Mouse (Mus musculus): ENCODE data around the gene Arrdc2.
A peak's percentile ranks its signal among the peaks of the same experiment; 100 is the strongest.

The Arrdc2 gene

DNA sequence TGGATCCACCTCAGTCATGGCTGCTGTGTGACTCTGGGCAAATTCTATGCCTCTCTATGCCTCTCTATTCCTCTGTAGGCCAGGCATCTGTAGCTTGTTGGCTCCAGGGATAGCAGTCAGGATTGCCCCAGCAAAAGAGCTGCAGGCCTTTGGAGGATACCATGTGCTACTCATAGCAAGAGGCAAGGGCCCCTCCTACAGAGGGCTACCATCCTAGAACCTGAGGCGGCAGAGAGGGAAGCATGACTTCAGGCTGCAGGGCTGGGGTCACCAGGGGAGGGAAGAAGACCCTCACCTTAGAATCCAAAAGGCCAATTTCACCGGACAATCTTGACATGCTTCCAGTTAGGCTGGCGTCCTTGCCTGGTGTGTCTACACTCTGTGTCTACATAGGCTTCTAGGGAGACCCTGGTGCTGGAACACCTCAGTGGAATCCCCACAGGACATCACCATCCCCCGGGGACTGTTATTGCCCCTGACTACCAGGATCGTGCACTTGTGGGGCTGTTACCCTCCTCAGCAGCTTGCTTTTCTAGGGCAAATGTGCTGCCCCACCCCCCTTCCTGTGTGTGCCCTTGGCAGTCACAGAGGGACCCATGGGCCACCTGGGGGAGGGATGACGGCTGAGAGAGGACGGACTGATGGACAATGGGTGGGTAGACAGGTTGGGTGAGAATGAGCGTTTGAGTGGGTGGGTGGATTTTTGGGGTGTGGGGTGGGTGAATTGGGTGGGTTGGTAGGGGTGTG is 30.4 kb downstream of the Arrdc2 start:
- TF ChIP-seq GATA4 (IDR thresholded peaks at IDR 0.05; ENCODE audit: insufficient replicate concordance, low read length): no peak

DNA sequence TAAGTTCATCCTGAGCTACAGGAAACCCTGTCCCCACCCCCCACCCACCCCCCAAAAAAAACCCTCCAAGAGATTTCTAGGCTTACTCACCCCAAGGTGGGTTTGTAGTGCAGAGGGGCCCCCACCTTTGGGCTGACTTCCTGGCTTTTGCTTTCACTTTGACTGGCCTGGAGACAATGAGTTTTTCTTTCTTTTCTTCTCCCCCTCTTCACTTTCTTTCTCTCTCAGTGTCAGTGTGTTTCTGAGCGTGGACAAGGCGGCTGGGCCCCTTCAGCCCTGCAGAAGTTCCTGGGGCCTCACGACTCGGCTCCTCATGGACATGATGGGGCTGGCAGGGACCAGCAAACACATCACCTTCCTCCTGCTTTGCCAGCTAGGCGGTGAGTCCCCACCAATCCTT is 31.3 kb downstream of the Arrdc2 start, which contains the start of gene Il12rb1:
Gene Il12rb1, plus strand, starts transcription at position 211 of the 400 bp plus-strand sequence.
- no peak for TF ChIP-seq GATA4 (IDR thresholded peaks at IDR 0.05; ENCODE audit: insufficient replicate concordance, low read length)

DNA sequence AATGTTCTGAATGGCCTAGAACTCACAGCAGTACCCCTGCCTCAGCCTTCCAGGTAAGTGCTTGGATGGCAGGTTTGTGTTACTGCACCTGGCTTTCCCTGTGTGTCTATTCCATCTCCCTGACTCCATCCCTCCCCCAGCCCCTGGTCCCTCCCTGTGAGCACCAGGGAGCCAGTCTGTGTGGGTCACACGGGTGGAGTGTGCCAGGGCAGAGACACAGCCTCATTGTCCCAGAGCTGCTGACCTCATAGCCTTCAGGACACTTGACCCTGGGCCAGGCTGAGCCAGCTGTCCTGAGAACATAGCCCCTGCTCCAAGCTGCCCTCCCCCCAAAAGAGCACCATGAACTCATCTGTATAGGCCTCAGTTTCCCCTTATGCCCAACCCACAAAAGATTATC is 32.2 kb downstream of the Arrdc2 start:
- no peak for TF ChIP-seq GATA4 (IDR thresholded peaks at IDR 0.05; ENCODE audit: insufficient replicate concordance, low read length)

DNA sequence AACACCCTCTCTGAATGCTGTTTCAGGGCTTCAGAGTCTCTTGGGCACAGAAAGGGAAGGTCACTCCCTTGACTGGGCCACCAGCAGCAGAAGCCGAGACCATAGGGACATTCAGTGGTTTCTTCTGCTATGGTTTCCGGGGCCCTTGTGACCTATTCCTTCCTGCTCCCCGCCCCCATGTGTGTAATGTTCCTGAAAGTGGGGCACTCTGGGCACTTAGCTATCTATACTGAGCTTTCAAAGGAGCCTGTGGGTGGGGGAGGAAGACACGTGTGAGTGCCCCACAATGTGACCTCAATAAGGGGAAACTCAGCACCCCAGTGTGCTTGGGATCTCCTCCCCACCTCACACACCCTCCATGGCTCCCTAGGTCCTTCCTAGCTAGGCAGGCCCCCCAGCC is 33.0 kb downstream of the Arrdc2 start:
- TF ChIP-seq GATA4 (IDR thresholded peaks at IDR 0.05; ENCODE audit: insufficient replicate concordance, low read length): no peak

DNA sequence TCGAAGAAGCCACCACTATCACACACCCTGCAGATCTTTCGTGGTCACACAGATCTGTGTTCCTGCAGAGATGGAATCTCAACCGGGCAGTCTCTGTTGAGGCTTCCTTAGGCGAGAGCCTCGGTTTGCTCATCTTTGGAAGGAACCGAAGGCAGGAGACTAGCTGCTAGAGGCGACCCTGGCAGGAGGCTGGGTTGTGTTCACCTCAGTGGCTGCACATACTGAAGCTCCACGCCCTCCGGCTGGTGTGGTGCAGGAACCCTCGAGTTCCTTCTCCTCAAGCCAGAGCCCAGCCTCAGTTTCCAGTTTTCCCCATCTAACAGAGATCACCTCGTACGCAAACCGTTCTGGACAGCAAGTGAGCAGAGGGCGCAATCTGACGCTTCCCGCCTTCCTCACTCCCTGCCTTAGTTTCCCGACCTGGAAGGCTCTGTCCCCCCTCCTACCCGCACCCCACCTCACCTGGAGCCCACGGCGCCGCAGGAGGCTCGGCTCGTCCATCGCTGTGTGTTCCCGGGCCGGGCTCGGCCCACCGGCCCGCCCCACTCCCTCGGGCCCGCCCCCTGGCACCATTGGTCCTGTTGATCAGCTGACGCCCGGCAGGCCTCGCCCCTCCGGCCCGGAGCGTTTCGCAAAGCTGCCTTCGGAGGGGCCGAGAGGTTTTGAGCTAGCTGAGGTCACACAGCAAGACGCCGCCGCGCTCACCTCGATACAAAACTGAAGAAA is 34.9 kb downstream of the Arrdc2 start, which contains the start of gene Mast3:
Gene Mast3, minus strand, starts transcription at position 574 of the 726 bp plus-strand sequence.
- TF ChIP-seq GATA4 (IDR thresholded peaks at IDR 0.05; ENCODE audit: insufficient replicate concordance, low read length): no peak

DNA sequence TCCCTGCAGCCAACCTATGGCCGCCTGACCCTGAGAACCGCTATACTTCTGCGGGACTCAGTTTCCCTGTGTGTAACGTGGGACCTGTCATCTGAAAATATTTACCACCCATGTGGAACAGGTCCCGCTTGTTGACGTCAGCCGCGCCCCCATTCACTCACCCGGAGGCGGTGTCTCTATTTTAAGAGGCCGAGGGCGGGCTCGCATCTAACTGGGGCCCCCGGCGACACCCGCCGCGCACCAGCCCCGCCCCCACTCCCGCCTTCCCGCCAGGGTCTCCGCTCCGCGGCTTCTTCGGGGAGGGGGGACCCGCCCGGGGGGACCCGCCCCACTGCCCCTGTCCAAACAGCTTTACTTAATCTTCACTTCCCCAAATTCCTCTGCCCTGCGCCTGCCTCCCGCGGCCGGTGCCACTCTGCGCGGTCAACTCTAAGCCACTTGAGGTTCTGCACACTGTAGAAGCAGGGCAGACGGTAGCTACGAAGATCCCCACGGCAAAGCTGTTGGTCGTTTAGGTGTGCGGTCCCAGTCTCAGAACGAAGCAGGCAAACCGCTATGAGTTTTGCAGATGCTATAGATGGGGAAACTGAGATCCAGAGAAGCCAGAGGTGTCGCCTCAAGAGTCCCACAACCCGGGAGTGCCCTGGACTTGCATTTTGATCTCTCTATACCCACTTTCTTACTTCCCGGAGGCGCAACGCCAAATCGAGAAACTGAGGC is 35.6 kb downstream of the Arrdc2 start:
- TF ChIP-seq GATA4 (IDR thresholded peaks at IDR 0.05; ENCODE audit: insufficient replicate concordance, low read length): no peak

DNA sequence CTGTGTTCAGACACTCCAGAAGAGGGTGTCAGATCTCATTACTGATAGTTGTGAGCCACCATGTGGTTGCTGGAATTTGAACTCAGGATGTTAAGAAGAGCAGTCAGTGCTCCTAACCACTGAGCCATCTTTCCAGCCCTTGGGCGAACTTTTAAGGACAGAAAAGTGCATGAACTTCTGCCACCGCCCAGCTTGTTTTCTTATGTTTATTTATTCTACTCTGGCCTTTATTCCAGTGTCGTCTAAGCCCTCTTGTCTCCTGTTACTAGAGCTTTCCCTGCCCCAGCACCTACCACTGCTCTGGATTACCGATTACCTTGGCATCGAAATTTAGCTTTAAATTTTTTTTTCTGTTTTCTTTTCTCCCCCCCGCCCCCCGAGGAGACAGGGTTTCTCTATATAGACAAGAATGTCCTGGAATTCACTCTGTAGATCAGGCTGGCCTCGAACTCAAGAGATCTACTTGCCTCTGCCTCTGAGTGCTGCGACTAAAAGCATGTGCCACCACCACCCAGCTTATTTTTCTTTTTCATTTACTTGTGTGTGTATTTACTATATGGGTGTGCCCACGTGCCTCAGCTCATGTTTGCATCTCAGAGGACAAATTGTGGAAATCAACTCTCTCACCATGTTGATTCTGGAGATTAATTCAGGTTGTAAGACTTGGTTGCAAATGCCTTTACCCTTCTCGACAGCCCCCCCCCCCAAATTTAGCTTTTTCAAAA is 36.6 kb downstream of the Arrdc2 start:
- no peak for TF ChIP-seq GATA4 (IDR thresholded peaks at IDR 0.05; ENCODE audit: insufficient replicate concordance, low read length)

DNA sequence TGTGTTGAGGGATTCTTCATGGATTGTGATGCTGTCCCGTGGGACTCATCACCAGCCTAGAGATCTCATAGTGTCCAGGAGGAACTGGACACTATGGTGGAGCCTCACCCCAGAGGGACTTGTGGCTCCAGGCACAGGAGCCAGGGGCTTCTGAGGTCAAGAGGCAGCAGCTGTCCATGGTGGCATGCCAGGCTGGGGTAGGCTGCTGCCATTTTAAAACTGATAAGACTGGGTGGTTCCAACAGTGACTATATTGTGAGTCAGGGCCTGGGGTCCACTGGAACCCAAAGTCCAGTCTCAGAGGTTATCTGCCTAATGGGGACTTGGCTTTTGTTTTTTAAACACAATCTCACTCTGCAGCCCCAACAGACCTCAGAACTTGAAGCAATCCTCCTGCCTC is 37.7 kb downstream of the Arrdc2 start:
- no peak for TF ChIP-seq GATA4 (IDR thresholded peaks at IDR 0.05; ENCODE audit: insufficient replicate concordance, low read length)

DNA sequence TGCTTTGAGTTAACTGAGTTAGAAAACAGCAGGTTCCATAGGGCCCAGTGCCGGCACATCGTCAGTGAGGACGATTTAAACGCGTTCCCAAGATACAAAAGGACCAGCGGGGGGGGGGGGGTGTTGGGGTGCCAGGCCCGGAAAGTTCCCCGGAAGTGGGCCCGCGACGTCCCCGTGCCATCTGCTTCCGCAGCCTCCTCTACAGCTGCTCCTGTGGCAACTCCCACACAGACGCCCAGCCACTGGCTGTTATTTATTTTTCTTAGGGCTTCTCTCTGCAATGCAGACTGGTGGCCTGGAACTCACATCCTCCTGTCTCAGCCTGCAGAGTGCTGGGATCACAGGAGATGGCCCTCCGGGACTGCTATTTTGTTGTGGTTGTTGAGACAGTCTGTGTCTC is 38.4 kb downstream of the Arrdc2 start:
- TF ChIP-seq GATA4 (IDR thresholded peaks at IDR 0.05; ENCODE audit: insufficient replicate concordance, low read length): no peak

DNA sequence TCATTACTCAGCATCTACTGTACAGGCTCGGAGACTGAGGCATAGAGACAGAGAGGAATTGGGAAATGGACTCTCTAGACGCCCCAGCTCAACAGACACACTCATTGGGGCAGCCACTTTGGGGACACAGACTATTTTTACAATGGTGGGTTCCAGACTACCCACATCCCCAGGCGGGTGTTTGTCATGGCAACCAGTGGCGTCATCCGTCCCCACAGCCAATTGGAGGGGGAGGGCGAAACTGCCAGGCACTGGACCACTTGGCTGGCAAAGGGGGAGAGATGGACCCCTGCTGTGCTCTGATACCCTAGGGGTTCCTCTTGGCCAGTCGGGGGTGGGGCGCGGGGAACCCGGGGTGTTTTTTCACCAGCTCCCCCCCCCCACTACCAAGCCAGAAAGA is 38.9 kb downstream of the Arrdc2 start:
- TF ChIP-seq GATA4 (IDR thresholded peaks at IDR 0.05; ENCODE audit: insufficient replicate concordance, low read length): no peak

DNA sequence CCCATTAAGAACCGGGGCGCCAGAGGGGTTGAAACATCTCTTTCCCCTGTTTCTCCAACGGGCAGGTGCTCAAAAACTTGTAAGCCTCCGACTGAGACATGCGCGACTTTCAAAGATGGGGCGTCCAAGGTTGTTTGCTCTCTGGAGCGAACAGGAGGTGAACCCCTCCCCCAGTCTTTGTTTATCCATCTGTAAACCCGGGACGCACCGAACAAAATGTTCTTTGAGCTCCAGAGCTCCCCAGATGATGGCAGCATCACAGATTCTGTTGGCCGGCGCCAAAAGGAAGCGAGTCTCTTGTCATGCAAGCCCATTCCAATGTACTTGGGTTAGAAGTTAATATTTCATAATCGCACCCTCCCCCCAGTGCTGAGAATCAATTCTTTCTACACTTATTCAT is 41.2 kb downstream of the Arrdc2 start:
- TF ChIP-seq GATA4 (IDR thresholded peaks at IDR 0.05; ENCODE audit: insufficient replicate concordance, low read length): peak; percentile 15; the same call in 1 of the 2 replicates

DNA sequence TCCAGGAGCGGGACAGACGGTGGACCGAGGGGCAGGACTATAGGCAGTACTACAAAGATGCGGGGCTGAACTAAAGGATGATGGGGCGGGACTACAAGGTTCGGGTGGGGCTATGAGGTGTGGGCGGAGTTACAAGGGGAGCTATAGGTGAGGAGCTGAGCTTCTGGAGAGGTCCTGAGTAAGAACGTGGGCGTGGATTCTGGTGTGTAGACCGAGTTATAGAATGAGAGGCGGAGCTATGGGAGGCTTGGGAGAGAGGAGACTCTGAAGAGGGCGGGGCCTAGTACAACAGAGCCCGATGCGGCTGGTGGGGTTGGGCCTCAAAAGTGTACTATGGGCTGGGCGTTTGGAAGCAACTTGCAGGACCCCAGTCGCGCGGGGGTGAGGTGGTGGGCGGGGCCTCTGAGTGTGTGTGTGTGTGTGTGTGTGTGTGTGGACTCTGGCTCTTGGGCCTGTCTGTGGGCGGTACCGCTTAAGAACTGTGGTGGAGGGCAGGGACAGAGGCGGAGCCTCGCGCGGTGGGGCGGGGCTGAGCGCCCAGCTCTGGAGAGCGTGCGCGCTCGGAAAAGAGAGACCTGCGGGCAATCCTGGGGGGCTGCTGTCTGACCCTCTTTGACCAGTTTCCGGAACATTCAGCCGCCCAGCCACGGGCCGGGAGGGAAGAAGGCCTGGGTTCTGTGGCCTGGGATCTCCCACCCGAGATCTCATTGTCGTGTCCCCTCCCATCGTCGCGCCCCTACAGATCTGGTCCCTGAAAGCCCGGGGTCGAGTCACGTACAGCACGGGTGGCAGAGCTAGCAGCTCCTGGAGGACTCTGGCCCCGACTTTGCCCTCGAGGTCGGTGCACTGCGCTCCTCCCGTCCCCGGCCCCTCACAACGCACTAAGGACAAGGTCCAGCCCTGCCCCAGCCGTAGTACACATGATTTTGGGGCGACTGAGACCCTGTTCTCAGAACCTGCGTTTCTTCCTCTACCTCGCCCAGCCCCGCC is 42.1 kb downstream of the Arrdc2 start:
- TF ChIP-seq GATA4 (IDR thresholded peaks at IDR 0.05; ENCODE audit: insufficient replicate concordance, low read length): no peak

DNA sequence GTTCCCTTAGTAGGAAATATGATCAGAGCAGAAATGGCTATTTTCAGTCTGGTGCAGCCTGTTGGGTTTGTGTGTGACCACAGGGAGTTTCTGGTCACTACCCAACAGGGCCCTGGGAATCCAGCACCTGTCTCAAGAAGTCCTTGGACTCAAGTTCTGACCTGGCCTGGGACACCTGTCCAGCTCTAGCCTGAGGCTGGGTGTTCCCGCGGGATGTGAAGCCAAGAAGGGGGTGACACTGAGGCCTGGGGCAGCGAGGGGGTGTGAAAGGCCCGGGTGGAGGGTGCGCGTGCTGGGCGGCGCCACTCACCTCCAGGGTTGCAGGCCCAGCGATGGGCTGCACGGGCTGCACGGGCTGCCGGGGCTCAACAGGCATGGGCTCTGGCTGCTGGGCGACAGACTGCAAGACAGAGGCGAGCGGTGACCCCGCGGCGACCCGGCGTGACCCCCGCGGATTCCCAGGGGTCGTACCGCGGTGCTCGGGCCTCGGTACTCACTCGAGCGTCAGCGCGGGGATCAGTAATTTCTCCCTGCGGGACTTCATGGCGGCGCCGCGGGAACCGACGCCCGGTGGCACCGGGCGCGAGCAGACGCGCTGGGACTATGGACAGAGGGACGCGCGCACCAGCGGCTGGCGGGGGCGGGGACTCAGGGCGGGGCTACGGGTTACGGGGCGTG is 43.0 kb downstream of the Arrdc2 start:
- no peak for TF ChIP-seq GATA4 (IDR thresholded peaks at IDR 0.05; ENCODE audit: insufficient replicate concordance, low read length)

Data from liver, adult (tissue).